Mouse (Mus musculus): ENCODE measurements at regions not wholly inside any gene's neighbourhood (a gene's known extent, or its start where the extent isn't known, plus 50 kb on each side); places are given as distances from the start of the nearest gene placed in this dataset.
"Not testable (repeated sequence)": the region's sequence is repeated elsewhere in the genome, so short reads cannot be mapped to it uniquely, and the experiment has no call there.

GRCm38 (mm10) chr14:53516623-53517238, 737.2 kb downstream of the Dad1 start:
- in situ Hi-C loops (cut with MboI, MseI) = loop anchor here (5.0 kb wide), 2 partner anchors 384 to 694 kb away; no protein-coding TSS in a partner anchor

DNA sequence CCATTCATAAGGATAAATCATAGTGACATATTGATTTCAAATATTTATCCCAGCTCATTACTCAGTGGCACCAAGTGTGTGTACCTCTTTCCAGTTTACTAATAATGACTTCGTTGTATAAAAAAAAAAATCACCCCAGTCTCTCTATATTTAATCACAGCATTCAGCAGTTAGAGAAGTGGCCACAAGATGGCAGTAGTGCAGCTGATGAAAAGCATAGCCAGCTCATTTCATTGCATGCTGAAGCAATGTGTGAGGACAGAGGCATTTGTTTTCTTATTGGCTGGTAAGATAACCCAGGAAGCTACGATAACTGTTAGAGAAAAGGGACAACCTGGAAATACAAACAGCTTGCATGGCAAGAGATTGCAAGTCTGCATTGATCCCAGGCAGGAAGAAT, 748.5 kb downstream of the Dad1 start:
- in situ Hi-C loops (cut with MboI, MseI) = not testable (repeated sequence)

DNA sequence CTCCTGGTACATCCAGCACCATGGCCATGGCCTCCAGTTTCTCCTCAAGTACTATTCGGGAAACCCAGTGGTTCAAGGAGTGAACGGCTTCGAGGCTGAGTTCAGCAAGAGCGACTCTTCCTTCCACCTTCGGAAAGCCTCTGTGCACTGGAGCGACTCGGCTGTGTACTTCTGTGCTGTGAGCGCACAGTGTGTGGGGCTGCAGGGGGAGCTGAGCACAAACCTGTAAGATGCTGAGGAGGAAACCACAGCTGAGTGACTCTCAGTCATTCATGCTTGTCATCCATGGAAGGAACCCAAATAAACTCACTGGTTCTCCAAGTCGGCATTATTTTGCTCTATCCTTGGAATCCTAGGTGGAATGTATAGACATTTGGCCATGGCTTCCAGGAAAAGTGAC, 765.5 kb downstream of the Dad1 start:
- in situ Hi-C loops (cut with MboI, MseI) = loop anchor here in 1 of 2 experiments (5.0 kb wide), 1 partner anchor 386 kb away; no protein-coding TSS in a partner anchor

DNA sequence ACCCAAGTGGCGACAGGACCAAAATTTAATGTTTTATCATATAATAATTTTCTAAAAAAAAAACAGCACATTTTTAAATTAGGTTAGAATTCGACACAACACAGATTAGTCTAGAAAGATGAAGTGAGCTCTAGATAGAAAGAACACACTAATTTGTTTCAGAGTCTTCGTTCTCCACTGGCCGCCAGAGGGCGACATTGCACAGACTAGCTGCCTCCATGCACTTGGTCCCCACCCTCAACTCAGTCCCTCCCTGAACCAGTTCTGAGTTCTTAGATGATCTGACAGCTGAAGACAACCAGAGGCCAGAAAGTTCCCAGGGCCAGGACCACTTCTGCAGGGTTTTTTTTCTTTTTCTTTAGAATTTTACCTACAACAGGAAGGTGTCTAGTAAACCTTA, 766.3 kb downstream of the Dad1 start:
- in situ Hi-C loops (cut with MboI, MseI) = loop anchor here in 1 of 2 experiments (5.0 kb wide), 1 partner anchor 385 kb away; no protein-coding TSS in a partner anchor

- in situ Hi-C loops (cut with MboI, MseI) = not testable (repeated sequence)
These were observed 779.7 kb downstream of the Dad1 start for GRCm38 (mm10) chr14:53474170-53474569.

DNA sequence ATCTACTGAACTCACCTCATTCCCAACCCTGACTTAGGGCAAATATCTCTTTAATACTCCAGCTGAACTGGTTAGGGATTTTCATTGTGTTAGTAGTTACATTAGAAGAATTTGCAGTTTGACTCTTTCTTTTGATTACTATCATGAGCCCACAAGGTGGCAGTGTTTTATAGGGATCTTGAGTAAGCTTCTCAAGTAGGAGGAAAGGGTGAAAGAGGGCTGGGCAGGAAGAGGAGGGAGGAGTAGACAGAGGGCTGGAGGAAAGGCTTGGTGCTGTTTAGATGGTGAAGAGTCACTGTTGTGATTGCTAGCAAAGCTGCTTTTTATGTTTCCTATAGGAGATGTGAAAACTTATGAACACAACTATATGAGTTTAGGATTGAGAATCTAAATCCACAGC, 793.1 kb downstream of the Dad1 start:
- in situ Hi-C loops (cut with MboI, MseI) = not testable (repeated sequence)

DNA sequence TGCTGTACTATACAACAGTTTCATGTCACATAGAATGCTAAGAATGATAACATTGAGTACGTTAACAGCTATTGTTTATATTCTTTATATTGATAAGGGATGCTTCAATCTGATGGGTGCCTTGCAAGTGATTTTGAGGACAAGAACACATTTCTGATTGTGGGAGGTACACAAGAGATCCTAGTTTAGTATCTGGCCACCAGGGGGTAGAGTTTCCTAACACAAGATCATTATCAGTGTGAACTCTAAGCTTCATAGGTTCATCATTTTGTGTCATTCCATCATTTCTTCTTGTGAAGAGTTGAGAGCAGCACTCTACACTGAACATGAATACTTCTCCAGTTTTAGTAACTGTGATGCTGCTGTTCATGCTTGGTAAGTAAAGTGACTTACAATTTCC, 799.9 kb downstream of the Dad1 start:
- in situ Hi-C loops (cut with MboI, MseI) = no loop called here

DNA sequence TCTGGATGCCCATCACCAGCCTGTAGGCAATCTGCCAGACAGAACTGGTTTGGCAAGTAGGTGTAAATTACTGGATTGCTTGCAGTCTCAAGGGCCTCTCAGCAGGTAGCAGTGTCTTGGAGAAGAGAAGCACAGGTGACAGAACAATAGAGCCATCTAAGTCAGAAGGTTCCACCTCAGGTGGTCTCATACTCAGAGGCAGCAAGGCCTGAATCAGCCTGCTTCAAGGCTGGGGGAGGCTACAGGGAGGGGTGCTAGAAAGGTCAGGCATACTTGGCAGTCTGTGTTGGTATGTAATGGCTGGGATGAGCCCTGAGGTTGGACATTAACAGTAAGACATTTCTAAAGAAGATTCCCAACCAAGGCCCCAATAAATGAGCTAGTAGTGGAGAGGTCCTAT, 814.3 kb downstream of the Dad1 start:
- in situ Hi-C loops (cut with MboI, MseI) = loop anchor here (5.0 kb wide), 1 partner anchor 697 kb away; no protein-coding TSS in a partner anchor

- in situ Hi-C loops (cut with MboI, MseI) = not testable (repeated sequence)
These were observed 823.8 kb downstream of the Dad1 start for GRCm38 (mm10) chr14:53430130-53430529.

DNA sequence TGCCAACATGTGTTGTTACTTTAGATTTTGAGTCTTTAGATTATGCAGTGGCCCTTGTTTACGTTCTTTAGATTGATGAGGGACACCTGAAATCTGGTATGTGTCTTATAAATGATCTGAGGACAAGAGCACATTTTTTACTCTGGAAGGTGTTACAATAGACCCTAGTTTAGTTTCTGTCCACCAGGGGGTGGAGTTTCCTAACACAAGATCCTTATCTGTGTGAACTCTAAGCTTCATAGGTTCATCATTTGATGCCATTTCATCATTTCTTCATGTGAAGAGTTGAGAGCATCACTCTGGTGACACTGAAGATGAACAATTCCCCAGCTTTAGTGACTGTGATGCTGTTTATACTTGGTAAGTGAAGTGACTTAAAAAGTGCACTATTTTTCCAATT, 825.5 kb downstream of the Dad1 start:
- in situ Hi-C loops (cut with MboI, MseI) = loop anchor here (5.0 to 10.0 kb wide), 2 partner anchors 711 to 714 kb away; no protein-coding TSS in a partner anchor

DNA sequence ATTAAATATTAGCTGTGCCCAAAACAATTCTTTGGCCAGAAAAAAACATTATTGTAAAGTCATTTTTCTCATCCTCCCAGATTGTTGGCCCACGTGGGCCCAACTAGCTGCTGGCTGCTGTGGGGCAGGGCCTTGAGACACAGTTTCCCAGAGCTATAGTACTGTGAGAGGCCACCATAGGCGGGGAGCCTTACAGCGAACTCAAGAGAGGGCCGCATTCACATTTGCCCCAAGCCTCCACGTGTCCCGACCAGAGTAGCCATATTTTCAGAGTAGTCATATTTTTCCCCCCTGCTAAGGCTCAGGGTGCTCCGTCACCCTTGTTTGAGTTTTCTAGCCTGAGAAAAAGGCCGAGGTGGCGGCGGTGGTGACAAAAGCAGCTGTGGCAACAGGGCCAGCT, 826.3 kb downstream of the Dad1 start:
- in situ Hi-C loops (cut with MboI, MseI) = loop anchor here (5.0 to 10.0 kb wide), 2 partner anchors 710 to 713 kb away; no protein-coding TSS in a partner anchor

GRCm38 (mm10) chr14:53416955-53417354, 836.9 kb downstream of the Dad1 start:
- in situ Hi-C loops (cut with MboI, MseI) = not testable (repeated sequence)

DNA sequence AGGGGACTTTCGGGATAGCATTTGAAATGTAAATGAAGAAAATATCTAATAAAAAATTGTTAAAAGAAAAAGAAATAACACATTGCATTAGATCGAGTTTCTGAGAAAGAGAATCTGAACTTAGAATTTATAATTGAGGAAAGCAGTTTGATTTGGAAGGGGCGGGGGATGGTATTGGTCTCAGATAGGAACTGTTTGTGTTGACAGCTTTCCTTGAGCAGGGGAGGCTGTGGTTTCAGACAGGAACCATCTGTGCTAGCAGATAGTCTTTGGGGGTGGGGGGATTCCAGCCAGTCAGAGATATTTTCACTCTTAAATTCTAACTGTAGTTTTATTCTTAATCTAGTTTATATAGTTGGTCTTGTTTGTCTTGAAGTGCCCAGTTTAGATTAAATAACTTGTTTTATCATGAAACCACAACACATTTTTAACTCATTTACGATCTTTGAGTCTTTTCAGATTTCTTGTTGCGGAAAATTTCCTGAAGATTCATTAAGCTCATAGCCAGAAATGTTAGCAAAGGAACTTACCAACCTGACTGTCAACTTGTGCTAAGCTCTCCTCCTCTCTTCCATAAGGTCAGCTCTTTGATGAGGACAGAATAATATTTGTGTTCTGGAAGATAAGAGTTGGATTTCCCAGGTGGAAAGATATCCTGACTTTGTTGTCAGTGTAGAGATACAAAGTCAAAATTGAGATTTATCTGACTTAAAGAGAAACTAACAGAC, 846.2 kb downstream of the Dad1 start:
- in situ Hi-C loops (cut with MboI, MseI) = loop anchor here in 1 of 2 experiments (5.0 kb wide), 1 partner anchor 705 kb away; no protein-coding TSS in a partner anchor

DNA sequence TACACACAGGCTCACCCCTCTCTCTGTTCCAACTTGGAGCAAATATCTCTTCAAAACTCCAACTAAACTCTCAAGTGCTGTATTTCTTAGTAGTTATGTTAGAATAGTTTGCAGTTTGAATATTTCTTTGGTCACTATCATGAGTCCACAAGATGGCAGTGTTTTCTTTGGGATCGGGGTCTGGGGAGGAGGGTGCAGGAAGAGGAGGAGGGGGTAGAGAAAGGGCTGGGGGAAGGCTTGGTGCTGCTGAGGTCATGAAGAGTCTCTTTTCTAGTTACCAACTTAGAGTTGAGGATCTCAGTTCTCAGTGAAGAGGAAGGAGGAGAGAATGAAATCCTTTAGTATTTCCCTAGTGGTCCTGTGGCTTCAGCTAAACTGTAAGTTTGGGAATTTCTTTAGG, 863.6 kb downstream of the Dad1 start:
- in situ Hi-C loops (cut with MboI, MseI) = loop anchor here in 1 of 2 experiments (10.0 kb wide), 1 partner anchor 976 kb away; the partner anchor contains the start of gene Olfr1510

- in situ Hi-C loops (cut with MboI, MseI) = loop anchor here in 1 of 2 experiments (25.0 kb wide), 1 partner anchor 838 kb away; no protein-coding TSS in a partner anchor
These were observed 879.0 kb upstream of the Olfr1507 start for GRCm38 (mm10) chr14:53374591-53374990.

DNA sequence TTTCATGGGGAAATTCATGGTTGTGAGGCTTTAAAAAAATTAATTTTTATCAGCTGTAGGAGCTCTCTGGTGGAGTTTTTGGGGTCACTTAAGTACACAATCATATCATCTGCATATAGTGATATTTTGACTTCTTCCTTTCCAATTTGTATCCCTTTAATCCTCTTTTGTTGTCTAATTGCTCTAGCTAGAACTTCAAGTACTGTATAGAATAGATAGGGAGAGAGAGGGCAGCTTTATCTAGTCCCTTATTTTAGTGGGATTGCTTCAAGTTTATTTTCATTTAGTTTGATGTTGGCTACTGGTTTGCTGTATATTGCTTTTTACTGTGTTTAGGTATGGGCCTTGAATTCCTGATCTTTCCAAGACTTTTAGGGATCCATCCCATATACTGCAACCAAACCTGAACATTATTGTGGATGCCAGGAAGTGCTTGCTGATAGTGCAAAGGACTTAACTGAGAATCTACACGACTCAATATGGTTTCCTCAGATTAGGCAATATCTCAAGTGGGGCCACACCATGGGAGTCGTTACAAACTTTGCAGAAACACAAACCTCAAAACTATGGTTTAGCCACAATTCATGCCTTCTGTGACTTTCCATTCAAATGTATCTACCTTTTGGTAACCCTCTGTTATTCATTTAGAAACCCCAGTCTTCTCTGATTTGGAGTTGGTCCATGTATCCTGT, 878.4 kb upstream of the Olfr1507 start:
- in situ Hi-C loops (cut with MboI, MseI) = loop anchor here in 1 of 2 experiments (25.0 kb wide), 1 partner anchor 838 kb away; no protein-coding TSS in a partner anchor

DNA sequence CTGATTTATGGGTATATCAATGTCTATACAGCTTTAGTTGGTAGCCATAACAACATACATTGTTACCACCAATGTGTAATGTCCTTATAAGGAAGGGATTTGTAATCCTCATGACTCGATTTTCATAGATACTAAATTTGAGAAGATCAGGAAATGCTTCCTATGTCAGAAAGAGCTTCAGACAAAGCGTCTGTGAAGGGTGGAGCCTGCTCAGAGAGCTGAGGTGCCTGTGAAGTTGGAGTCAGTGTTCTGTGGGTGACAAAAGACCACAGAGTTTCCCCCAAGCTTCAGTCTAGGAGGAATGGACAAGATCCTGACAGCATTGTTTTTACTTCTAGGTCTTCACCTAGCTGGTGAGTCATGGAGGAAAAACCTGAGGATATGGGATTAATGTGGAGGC, 874.2 kb upstream of the Olfr1507 start:
- in situ Hi-C loops (cut with MboI, MseI) = loop anchor here (10.0 to 25.0 kb wide), 2 partner anchors 345 to 843 kb away; no protein-coding TSS in a partner anchor

GRCm38 (mm10) chr14:53367420-53367819, 871.9 kb upstream of the Olfr1507 start:
- in situ Hi-C loops (cut with MboI, MseI) = loop anchor here (10.0 to 25.0 kb wide), 2 partner anchors 343 to 845 kb away; no protein-coding TSS in a partner anchor

DNA sequence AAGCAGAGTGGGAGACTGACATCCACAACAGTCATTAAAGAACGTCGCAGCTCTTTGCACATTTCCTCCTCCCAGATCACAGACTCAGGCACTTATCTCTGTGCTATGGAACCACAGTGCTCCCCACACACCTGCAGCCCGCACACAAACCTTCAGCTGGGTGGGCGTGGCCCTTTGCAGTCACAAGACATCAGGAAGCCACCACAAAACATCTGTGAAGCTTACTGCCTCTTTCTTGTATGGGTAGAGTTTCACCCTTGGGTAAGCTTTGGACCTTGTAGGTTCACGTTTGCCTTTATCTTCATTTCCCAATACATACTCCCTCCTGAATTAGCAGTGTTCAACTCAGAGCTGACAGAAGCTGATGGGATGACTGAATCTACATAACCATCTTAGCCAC, 868.4 kb upstream of the Olfr1507 start:
- in situ Hi-C loops (cut with MboI, MseI) = loop anchor here (10.0 to 25.0 kb wide), 2 partner anchors 339 to 848 kb away; no protein-coding TSS in a partner anchor

DNA sequence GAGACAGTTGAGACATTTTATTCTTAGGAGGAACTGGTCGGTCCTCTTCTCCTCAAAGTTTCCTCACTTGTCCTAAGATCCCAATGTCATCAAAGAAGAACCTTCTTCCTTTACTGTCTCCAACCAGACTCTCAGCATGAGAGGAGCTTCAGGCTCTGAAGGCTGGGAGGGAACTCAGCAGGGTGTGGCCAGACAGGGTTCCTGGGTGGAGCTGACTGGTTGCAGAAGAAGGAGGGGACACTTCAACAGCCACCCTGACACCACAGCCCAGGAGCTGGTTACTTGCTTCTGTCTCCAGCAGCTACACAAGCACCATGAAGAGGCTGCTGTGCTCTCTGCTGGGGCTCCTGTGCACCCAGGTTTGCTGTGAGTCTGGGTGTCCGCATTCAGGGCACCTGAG, 866.5 kb upstream of the Olfr1507 start:
- in situ Hi-C loops (cut with MboI, MseI) = loop anchor here (10.0 to 25.0 kb wide), 2 partner anchors 337 to 850 kb away; no protein-coding TSS in a partner anchor

GRCm38 (mm10) chr14:53357498-53357897, 861.9 kb upstream of the Olfr1507 start:
- in situ Hi-C loops (cut with MboI, MseI) = loop anchor here in 1 of 2 experiments (25.0 kb wide), 1 partner anchor 855 kb away; no protein-coding TSS in a partner anchor
